Mouse (Mus musculus) heart, adult 2 months (tissue): ENCODE measurements at regions not wholly inside any gene's neighbourhood (a gene's known extent, or its start where the extent isn't known, plus 50 kb on each side); places are given as distances from the start of the nearest gene placed in this dataset.

Experiments used
- DNase-seq, 2 experiments: peaks; one replicate each; pipeline ENCODE4 v3.0.0; 2021
- H3K27ac ChIP-seq: fragments of 200-600 bp; 2 replicates; pipeline ENCODE4 v1.8.1; 2022
- H3K27me3 ChIP-seq: fragments of 200-500 bp; 2 replicates; pipeline ENCODE4 v1.6.1; 2012; ENCODE audit warnings: mild to moderate bottlenecking, low read length, inconsistent platforms, mixed read lengths; ENCODE audit not compliant: control insufficient read depth, insufficient read depth
- H3K36me3 ChIP-seq: fragments of 200-500 bp; 2 replicates; pipeline ENCODE4 v1.6.1; 2012; ENCODE audit warnings: low read length, inconsistent platforms; ENCODE audit not compliant: control insufficient read depth, insufficient read depth
- H3K4me1 ChIP-seq: fragments of 200-500 bp; 2 replicates; pipeline ENCODE4 v1.6.1; 2011; ENCODE audit warnings: low read length; ENCODE audit not compliant: control insufficient read depth, insufficient read depth
- H3K4me3 ChIP-seq: fragments of 200-600 bp; 2 replicates; pipeline ENCODE4 v1.8.1; 2022
- H3K79me2 ChIP-seq: fragments of 200-500 bp; replicated peaks from 2 replicates; pipeline ENCODE4 v1.6.1; 2012; ENCODE audit warnings: mild to moderate bottlenecking, inconsistent platforms, low read length, moderate library complexity, mixed read lengths; ENCODE audit not compliant: control insufficient read depth, insufficient read depth
- H3K9ac ChIP-seq: fragments of 200-500 bp; 2 replicates; pipeline ENCODE4 v1.6.1; 2012; ENCODE audit warnings: low read depth, mild to moderate bottlenecking, control low read depth, inconsistent platforms, low read length, mixed read lengths
- CTCF ChIP-seq: fragments of 200-600 bp; IDR thresholded peaks from 2 replicates; pipeline ENCODE4 v1.8.1; 2022; ENCODE audit warnings: antibody characterized with exemption, mild to moderate bottlenecking, moderate library complexity
- EP300 ChIP-seq: fragments of 200-500 bp; IDR thresholded peaks from 2 replicates; pipeline ENCODE4 v1.6.1; 2011; ENCODE audit warnings: low read depth, low read length, control low read depth; ENCODE audit not compliant: insufficient read depth
- POLR2A ChIP-seq: fragments of 200-500 bp; IDR thresholded peaks from 2 replicates; pipeline ENCODE4 v1.6.1; 2011; ENCODE audit warnings: mild to moderate bottlenecking, low read depth, low read length, control low read depth; ENCODE audit not compliant: insufficient read depth
- WGBS: fragments of 180-500 bp; shearing (Covaris S2); methylation state at CpG from one replicate; pipeline ENCODE4 v1.1.7; 2018; 5-methylcytosine and 5-hydroxymethylcytosine counted together
- intact Hi-C: fragments of 180-260 bp; cut with DNase I; formaldehyde crosslinking; loops from one replicate; pipeline ENCODE4 v1.15.1; 2025

- H3K4me3 ChIP-seq: no peak overlapping the region
- H3K27me3 ChIP-seq: no peaks in the 10 kb centered on the region
- intact Hi-C loops: no loop called here
- H3K9ac ChIP-seq: no peak overlapping the region
- WGBS: 50% methylated on average over 9 of the region's 9 CpGs
- DNase-seq: no peak
- no peak for TF ChIP-seq POLR2A
- no peak for TF ChIP-seq CTCF
- TF ChIP-seq EP300: no peak
- no peaks in the 10 kb centered on the region for H3K4me1 ChIP-seq
- no peaks in the 10 kb centered on the region for H3K79me2 ChIP-seq
- no peak overlapping the region for H3K27ac ChIP-seq
- H3K36me3 ChIP-seq: no peaks in the 10 kb centered on the region
These were observed 424.8 kb upstream of the Smim15 start for GRCm38 (mm10) chr13:107619430-107619927.

DNA sequence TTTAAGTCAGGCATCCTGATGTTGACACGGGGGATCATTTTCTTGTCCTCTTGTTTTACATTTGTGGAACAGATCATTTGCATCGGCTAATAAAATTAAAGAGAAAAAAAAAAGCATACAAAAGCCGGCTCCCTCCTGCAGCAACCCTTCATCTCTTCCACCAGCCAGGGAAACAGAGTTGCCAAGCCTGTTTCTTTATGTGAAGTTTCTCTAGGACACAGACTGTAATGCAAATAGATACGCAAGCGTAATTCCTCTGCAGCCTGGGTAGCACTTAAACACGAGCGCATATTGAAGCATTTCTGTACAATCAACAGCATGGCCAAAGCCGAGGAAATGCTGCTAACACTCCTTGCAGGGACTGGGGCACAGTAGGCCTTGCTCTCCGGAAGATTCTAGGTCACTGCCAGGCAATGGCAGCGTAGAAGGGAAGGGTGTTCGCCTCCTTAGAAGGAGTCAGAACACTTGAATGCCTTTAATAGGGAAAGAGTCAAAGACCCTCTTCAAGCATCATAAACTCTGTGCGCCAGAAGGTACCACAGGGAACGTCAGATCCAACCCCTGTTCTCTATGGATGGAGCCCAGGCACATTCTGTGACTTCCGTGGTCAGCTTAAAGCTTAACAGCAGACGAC lies 425.3 kb upstream of the Smim15 start:
- Histone ChIP-seq H3K27me3 (no peaks in the 10 kb centered on the region), H3K36me3 (no peaks in the 10 kb centered on the region), H3K27ac (no peak overlapping the region), H3K9ac (no peak overlapping the region), H3K79me2 (no peaks in the 10 kb centered on the region), H3K4me3 (no peak overlapping the region), H3K4me1 (no peaks in the 10 kb centered on the region)
- no peak for DNase-seq
- intact Hi-C loops: no loop called here
- TF ChIP-seq EP300: no peak
- no peak for TF ChIP-seq POLR2A
- TF ChIP-seq CTCF: no peak
- 75% methylated on average over 15 of the region's 15 CpGs for WGBS

GRCm38 (mm10) chr13:107618369-107618771 lies 425.9 kb upstream of the Smim15 start:
- WGBS: 79% methylated on average over 8 of the region's 8 CpGs
- intact Hi-C loops: no loop called here
- H3K27me3 ChIP-seq: no peaks in the 10 kb centered on the region
- TF ChIP-seq CTCF: no peak
- TF ChIP-seq EP300: no peak
- no peak for TF ChIP-seq POLR2A
- no peak overlapping the region for H3K9ac ChIP-seq
- no peaks in the 10 kb centered on the region for H3K79me2 ChIP-seq
- no peak for DNase-seq
- H3K4me3 ChIP-seq: no peak overlapping the region
- H3K36me3 ChIP-seq: no peaks in the 10 kb centered on the region
- H3K4me1 ChIP-seq: no peaks in the 10 kb centered on the region
- no peak overlapping the region for H3K27ac ChIP-seq

- H3K9ac ChIP-seq: no peak overlapping the region
- H3K36me3 ChIP-seq: no peaks in the 10 kb centered on the region
- WGBS: 90% methylated on average over 2 of the region's 2 CpGs
- no peaks in the 10 kb centered on the region for H3K27me3 ChIP-seq
- no peaks in the 10 kb centered on the region for H3K4me1 ChIP-seq
- H3K4me3 ChIP-seq: no peak overlapping the region
- H3K27ac ChIP-seq: no peak overlapping the region
- no peak for TF ChIP-seq EP300
- no peak for TF ChIP-seq POLR2A
- TF ChIP-seq CTCF: no peak
- no peaks in the 10 kb centered on the region for H3K79me2 ChIP-seq
- intact Hi-C loops: no loop called here
- no peak for DNase-seq
These were observed 426.7 kb upstream of the Smim15 start for GRCm38 (mm10) chr13:107617582-107617981.

DNA sequence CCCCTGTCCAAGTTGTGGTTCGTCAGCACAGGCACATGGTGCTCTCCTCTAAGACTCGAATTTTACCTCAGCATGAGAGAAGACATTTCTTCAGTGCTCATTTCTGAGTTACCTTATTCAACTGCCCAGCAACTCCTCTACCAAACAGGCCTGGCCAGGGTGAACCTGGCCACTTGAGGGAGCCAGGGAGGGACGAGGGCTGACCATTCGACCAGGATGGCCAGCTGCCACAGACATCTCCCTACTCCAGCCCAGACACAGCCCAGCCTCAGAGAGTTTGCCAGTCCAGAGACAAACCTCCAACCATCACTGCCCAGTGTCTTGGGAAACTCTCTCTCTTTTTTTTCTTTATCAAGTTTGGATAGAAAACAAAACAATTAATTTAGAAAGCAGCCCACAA lies 427.5 kb upstream of the Smim15 start:
- no peaks in the 10 kb centered on the region for H3K36me3 ChIP-seq
- no peak overlapping the region for H3K27ac ChIP-seq
- no peaks in the 10 kb centered on the region for H3K27me3 ChIP-seq
- no peaks in the 10 kb centered on the region for H3K4me1 ChIP-seq
- TF ChIP-seq POLR2A (no peak), CTCF (peak; percentile 44)
- intact Hi-C loops: no loop called here
- WGBS: 68% methylated on average over 4 of the region's 4 CpGs
- DNase-seq: no peak
- no peak overlapping the region for H3K9ac ChIP-seq
- no peak overlapping the region for H3K4me3 ChIP-seq
- no peaks in the 10 kb centered on the region for H3K79me2 ChIP-seq

GRCm38 (mm10) chr13:107608996-107609503 lies 435.2 kb upstream of the Smim15 start:
- Histone ChIP-seq H3K27me3 (no peaks in the 10 kb centered on the region), H3K27ac (no peak overlapping the region), H3K36me3 (peaks cover 3% of the 10 kb centered on the region), H3K4me1 (peaks cover 6% of the 10 kb centered on the region), H3K9ac (no peak overlapping the region), H3K79me2 (no peaks in the 10 kb centered on the region), H3K4me3 (no peak overlapping the region)
- no peak for DNase-seq
- TF ChIP-seq EP300 (no peak), CTCF (no peak), POLR2A (no peak)
- intact Hi-C loops: loop anchor here (5.0 kb wide), 3 partner anchors 147 to 283 kb away; no protein-coding TSS in a partner anchor
- 86% methylated on average over 3 of the region's 3 CpGs for whole genome bisulfite sequencing
